Mouse (Mus musculus): ENCODE measurements around the gene Primpol.

- TF ChIP-seq CTCF (IDR thresholded peaks at IDR 0.05; ENCODE audit: low read depth, low read length) (no peak), POLR2A (IDR thresholded peaks at IDR 0.05; ENCODE audit: extremely low read depth, insufficient read depth, low read length) (no peak)
Measured at GRCm38 (mm10) chr8:46598114-46598513, 18.9 kb downstream of the Primpol start.
